Mouse (Mus musculus) heart, embryonic 13.5 days (tissue): Measurements from ENCODE around the gene AC161166.1. TPM values are rescaled to one million over a fixed set of nuclear protein-coding genes. Genes with fewer than 3 reads are reported as not detected.
A peak's percentile ranks its signal among the peaks of the same experiment; 100 is the strongest.

Experiments used
- ATAC-seq: fragments of 200-750 bp; cut with Nextera tagmentation; 2 replicates; pipeline ENCODE4 v1.8.0; 2017; ENCODE audit warnings: moderate TSS enrichment; ENCODE audit not compliant: insufficient number of reproducible peaks, low FRiP score, low TSS enrichment; ENCODE audit errors: extremely low read depth
- H3K27ac ChIP-seq: fragments of 300-500 bp; sonication (generic); replicated peaks from 2 replicates; pipeline ENCODE4 v1.5.1; 2015; ENCODE audit warnings: moderate library complexity, mild to moderate bottlenecking, inconsistent platforms
- H3K27me3 ChIP-seq: fragments of 300-500 bp; sonication (generic); replicated peaks from 2 replicates; pipeline ENCODE4 v1.6.1; 2015; ENCODE audit warnings: mild to moderate bottlenecking, inconsistent platforms
- H3K36me3 ChIP-seq: fragments of 300-500 bp; sonication (generic); 2 replicates; pipeline ENCODE4 v1.6.1; 2015; ENCODE audit warnings: mild to moderate bottlenecking, inconsistent platforms
- H3K4me1 ChIP-seq: fragments of 300-500 bp; sonication (generic); 2 replicates; pipeline ENCODE4 v1.6.1; 2015; ENCODE audit warnings: inconsistent platforms
- H3K4me2 ChIP-seq: fragments of 300-500 bp; sonication (generic); 2 replicates; pipeline ENCODE4 v1.6.1; 2015; ENCODE audit warnings: inconsistent platforms, mild to moderate bottlenecking, moderate library complexity
- H3K4me3 ChIP-seq: fragments of 300-500 bp; sonication (generic); 2 replicates; pipeline ENCODE4 v1.5.1; 2015; ENCODE audit warnings: moderate library complexity, mild to moderate bottlenecking, inconsistent platforms
- H3K9ac ChIP-seq: fragments of 300-500 bp; sonication (generic); 2 replicates; pipeline ENCODE4 v1.6.1; 2015; ENCODE audit warnings: inconsistent platforms, mild to moderate bottlenecking, moderate library complexity
- H3K9me3 ChIP-seq: fragments of 300-500 bp; sonication (generic); 2 replicates; pipeline ENCODE4 v1.6.1; 2016; ENCODE audit warnings: inconsistent platforms
- WGBS: fragments of 180-500 bp; shearing (Covaris S2); methylation state at CpG from one replicate; pipeline ENCODE4 v1.1.7; 2015; ENCODE audit warnings: mixed read lengths; 5-methylcytosine and 5-hydroxymethylcytosine counted together
- polyA plus RNA-seq: library from polyadenylated mRNA; unstranded; fragments of >200 nt; fragmentation: Nextera tagmentation; extraction: Ambion mirVana; gene quantifications from 2 replicates; pipeline ENCODE4 v1.2.1, GENCODE M21; 2015

The AC161166.1 gene
- polyA plus RNA-seq, 1 experiment from 2014 or later: 0.17 TPM

GRCm38 (mm10) chr7:24482208-24483020 is 29.8 kb downstream of the AC161166.1 start:
- Histone ChIP-seq H3K9me3 (no peaks in the 10 kb centered on the region), H3K4me3 (peak overlapping the region; percentile 65), H3K4me1 (peaks cover 15% of the 10 kb centered on the region), H3K27me3 (peaks cover 82% of the 10 kb centered on the region), H3K4me2 (peak overlapping the region; percentile 86), H3K9ac (peak overlapping the region; percentile 82), H3K27ac (no peak overlapping the region), H3K36me3 (no peaks in the 10 kb centered on the region)
- ATAC-seq: peak; percentile 21
- WGBS: 5% methylated on average over 14 of the region's 38 CpGs

DNA sequence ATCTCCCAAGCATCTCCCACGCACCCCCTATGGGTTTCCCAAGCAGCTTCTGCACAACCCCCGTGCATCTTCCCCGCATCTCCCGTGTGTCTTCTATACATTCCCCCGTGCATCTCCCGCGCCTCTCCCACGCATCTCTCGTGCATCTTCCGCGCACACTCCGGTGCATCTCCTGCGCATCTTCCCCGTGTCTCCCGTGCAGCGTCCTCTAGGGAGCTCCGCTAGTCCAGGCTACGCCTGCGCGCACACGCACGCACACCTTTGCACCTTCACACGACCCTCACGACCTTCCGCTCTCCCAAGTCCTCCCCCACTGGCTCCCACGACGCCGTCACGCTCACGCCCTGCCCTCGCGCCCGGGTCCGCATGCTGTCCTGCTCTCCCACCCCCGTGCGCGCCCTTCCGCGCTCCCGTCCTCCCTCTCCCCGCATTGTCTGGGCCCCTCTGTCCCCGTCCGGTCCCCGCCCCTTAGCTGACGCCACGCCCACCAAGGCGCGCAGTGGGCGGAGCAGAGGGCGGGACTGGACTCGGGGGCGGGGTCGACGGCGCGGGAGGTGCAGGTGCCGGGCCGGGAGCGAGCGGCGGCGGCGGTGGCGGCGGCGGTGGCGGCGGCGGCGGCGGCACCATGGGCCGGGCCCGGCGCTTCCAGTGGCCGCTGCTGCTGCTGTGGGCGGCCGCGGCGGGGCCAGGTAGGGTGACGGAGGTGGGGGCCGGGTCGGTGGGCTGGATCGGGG is 30.6 kb downstream of the AC161166.1 start, which contains the start of gene Cadm4:
TSS of gene Cadm4 (plus strand) at position 550 of the 734 bp plus-strand sequence.
- Histone ChIP-seq H3K27ac (no peak within 1 kb of the TSS), H3K27me3 (peaks cover 82% of the 10 kb centered on the region), H3K9me3 (no peaks in the 10 kb centered on the region), H3K9ac (peak within 1 kb of the TSS; percentile 82), H3K4me1 (peaks cover 11% of the 10 kb centered on the region), H3K4me2 (peak within 1 kb of the TSS; percentile 86), H3K36me3 (no peaks in the 10 kb centered on the region), H3K4me3 (peak within 1 kb of the TSS; percentile 65)
- peak; percentile 80 for ATAC-seq
- WGBS: under 1% methylated on average over 78 of the region's 83 CpGs

- WGBS: 15% methylated on average over 14 of the region's 14 CpGs
- no peak for ATAC-seq
- peak overlapping the region; percentile 82 for H3K9ac ChIP-seq
Measured at GRCm38 (mm10) chr7:24480986-24481473, 31.2 kb downstream of the AC161166.1 start.

DNA sequence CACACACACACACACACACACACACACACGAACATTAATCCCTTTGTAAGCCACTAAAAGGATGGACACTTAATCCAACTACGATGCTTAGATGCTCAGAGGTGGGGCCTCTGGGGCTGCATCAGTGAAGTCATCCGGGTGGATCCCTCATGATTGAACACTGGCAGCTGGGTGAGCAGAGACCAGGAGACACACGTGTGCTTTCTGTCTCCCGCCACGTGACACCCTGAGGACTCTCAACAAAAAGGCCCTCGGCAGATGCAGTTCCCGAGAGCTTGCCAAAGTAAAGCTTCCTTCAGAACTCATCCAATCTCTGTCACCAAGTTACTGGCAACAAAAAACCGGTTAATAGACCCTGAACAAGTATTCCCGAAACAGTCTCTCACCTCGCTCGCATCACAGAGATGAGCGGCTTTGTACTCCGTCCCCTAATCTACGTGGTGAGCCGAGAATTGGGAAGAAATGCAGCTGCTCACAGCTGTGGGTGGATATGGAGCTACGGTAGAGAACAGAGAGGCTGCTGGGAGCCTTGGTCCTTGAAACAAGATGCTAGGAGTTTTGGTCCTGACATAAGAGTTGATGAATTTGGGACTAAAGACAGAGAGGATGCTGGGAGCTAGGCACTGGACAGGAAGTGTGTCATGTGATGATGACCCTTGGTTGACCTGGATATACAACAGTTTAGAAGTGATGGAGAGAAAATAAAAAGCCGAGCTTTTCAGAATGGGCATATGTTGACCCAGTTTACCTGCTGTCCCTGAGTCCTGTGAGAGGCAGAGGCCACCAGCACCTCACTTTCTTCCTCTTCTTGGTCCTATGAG is 31.9 kb downstream of the AC161166.1 start:
- Histone ChIP-seq H3K4me2 (no peak overlapping the region), H3K27ac (no peak overlapping the region), H3K27me3 (peaks cover 70% of the 10 kb centered on the region), H3K9me3 (no peaks in the 10 kb centered on the region), H3K36me3 (no peaks in the 10 kb centered on the region), H3K4me1 (peaks cover 11% of the 10 kb centered on the region), H3K4me3 (no peak overlapping the region), H3K9ac (no peak overlapping the region)
- 59% methylated on average over 18 of the region's 18 CpGs for WGBS
- ATAC-seq: no peak

More at GRCm38 (mm10) chr7:24480986-24481473, 31.2 kb downstream of the AC161166.1 start:
- H3K4me1 ChIP-seq: peaks cover 11% of the 10 kb centered on the region
- peak overlapping the region; percentile 65 for H3K4me3 ChIP-seq
- no peaks in the 10 kb centered on the region for H3K36me3 ChIP-seq
- peaks cover 77% of the 10 kb centered on the region for H3K27me3 ChIP-seq
- H3K9me3 ChIP-seq: no peaks in the 10 kb centered on the region
- no peak overlapping the region for H3K27ac ChIP-seq
- H3K4me2 ChIP-seq: peak overlapping the region; percentile 86

- Histone ChIP-seq H3K9me3 (no peaks in the 10 kb centered on the region), H3K27me3 (peaks cover 64% of the 10 kb centered on the region), H3K9ac (no peak overlapping the region), H3K36me3 (no peaks in the 10 kb centered on the region), H3K4me1 (peaks cover 11% of the 10 kb centered on the region), H3K4me3 (no peak overlapping the region), H3K27ac (no peak overlapping the region), H3K4me2 (no peak overlapping the region)
- 73% methylated on average over 2 of the region's 2 CpGs for WGBS
- ATAC-seq: no peak
Measured at GRCm38 (mm10) chr7:24479685-24480084, 32.6 kb downstream of the AC161166.1 start.

- Histone ChIP-seq H3K4me2 (no peak overlapping the region), H3K36me3 (no peaks in the 10 kb centered on the region), H3K9ac (no peak overlapping the region), H3K4me3 (no peak overlapping the region), H3K27ac (no peak overlapping the region), H3K27me3 (peaks cover 59% of the 10 kb centered on the region), H3K9me3 (no peaks in the 10 kb centered on the region), H3K4me1 (peaks cover 11% of the 10 kb centered on the region)
- no peak for ATAC-seq
- whole genome bisulfite sequencing: 73% methylated on average over 5 of the region's 5 CpGs
Measured at GRCm38 (mm10) chr7:24478911-24479310, 33.3 kb downstream of the AC161166.1 start.

GRCm38 (mm10) chr7:24476856-24477255 is 35.4 kb downstream of the AC161166.1 start:
- H3K4me2 ChIP-seq: no peak overlapping the region
- WGBS: 75% methylated on average over 7 of the region's 7 CpGs
- H3K9ac ChIP-seq: no peak overlapping the region
- H3K27ac ChIP-seq: no peak overlapping the region
- no peak for ATAC-seq
- peaks cover 10% of the 10 kb centered on the region for H3K36me3 ChIP-seq
- H3K27me3 ChIP-seq: peaks cover 38% of the 10 kb centered on the region
- peaks cover 7% of the 10 kb centered on the region for H3K4me1 ChIP-seq
- H3K9me3 ChIP-seq: no peaks in the 10 kb centered on the region
- no peak overlapping the region for H3K4me3 ChIP-seq

DNA sequence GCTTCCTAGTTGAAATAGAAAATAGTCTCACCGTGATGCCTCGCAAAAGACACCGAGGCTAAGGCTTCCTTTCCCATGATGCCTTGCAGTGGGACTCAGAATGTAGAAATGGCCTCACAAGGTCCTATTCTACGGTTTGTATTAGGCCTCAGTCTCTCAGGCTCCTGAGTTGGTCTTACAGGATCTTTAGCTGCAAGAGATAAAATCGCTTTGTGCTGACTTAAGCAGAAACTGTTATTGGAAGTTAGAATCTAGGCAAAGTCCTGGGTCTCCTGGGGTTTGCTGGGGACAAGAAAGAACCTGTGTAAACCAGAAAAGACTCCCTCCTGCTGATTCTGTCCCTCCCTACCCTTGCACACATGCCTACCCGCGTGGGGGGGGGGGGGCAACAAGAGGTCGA is 35.9 kb downstream of the AC161166.1 start:
- Histone ChIP-seq H3K9me3 (no peaks in the 10 kb centered on the region), H3K4me3 (no peak overlapping the region), H3K27ac (no peak overlapping the region), H3K4me1 (peaks cover 4% of the 10 kb centered on the region), H3K27me3 (peaks cover 33% of the 10 kb centered on the region), H3K4me2 (no peak overlapping the region), H3K36me3 (peaks cover 10% of the 10 kb centered on the region), H3K9ac (no peak overlapping the region)
- WGBS: 78% methylated on average over 8 of the region's 8 CpGs
- no peak for ATAC-seq

- no peak overlapping the region for H3K4me2 ChIP-seq
- H3K4me1 ChIP-seq: no peaks in the 10 kb centered on the region
- ATAC-seq: no peak
- H3K4me3 ChIP-seq: no peak overlapping the region
- H3K27me3 ChIP-seq: peaks cover 19% of the 10 kb centered on the region
- H3K9me3 ChIP-seq: no peaks in the 10 kb centered on the region
- peaks cover 10% of the 10 kb centered on the region for H3K36me3 ChIP-seq
- H3K27ac ChIP-seq: no peak overlapping the region
- WGBS: 39% methylated on average over 21 of the region's 21 CpGs
- no peak overlapping the region for H3K9ac ChIP-seq
Measured at GRCm38 (mm10) chr7:24474811-24475506, 37.3 kb downstream of the AC161166.1 start.

DNA sequence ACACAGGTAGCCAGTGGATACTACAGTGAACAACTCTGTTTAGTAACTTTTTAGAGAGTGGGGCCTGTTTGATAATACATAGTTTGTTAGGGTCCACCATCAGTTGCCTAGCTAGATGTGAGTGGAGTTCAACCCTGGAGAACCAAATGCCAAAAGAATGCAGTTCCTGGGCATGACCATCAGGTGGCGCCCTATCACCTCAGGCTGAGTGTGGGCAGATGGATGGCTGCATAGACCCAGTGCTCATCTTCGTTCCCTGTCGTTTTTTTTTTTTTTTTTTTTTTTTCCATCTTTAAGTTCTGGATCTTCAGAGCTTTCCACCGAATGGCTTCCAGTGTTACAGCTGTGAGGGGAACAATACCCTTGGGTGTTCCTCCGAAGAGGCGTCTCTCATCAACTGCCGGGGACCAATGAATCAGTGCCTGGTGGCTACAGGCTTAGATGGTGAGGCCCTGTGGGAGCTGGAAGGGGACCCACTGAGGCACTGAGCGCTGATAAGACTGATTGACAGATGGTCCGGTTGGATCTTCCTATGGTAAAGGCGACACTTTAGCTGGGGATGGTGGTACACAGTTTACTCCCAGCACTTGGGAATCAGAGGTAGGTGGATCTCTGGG is 38.2 kb downstream of the AC161166.1 start:
- H3K27me3 ChIP-seq: peaks cover 10% of the 10 kb centered on the region
- no peak overlapping the region for H3K4me3 ChIP-seq
- H3K36me3 ChIP-seq: peaks cover 13% of the 10 kb centered on the region
- no peak overlapping the region for H3K4me2 ChIP-seq
- H3K9me3 ChIP-seq: peaks cover 5% of the 10 kb centered on the region; the same call in 1 of the 2 replicates
- no peak overlapping the region for H3K27ac ChIP-seq
- WGBS: 51% methylated on average over 10 of the region's 10 CpGs
- ATAC-seq: no peak; the same call in 1 of the 2 replicates
- H3K4me1 ChIP-seq: no peaks in the 10 kb centered on the region
- H3K9ac ChIP-seq: no peak overlapping the region
